Mouse (Mus musculus) hindbrain, embryonic 14.5 days (tissue): Measurements from ENCODE around the gene Crtap. TPM values are rescaled to one million over a fixed set of nuclear protein-coding genes. Genes with fewer than 3 reads are reported as not detected.
A peak's percentile ranks its signal among the peaks of the same experiment; 100 is the strongest.

Experiments
- ATAC-seq: fragments of 200-750 bp; cut with Nextera tagmentation; 2 replicates; pipeline ENCODE4 v1.8.0; 2017; ENCODE audit warnings: moderate number of reproducible peaks, mild to moderate bottlenecking, moderate TSS enrichment, moderate library complexity; ENCODE audit not compliant: low FRiP score
- DNase-seq: peaks from one replicate; pipeline ENCODE4 v3.0.0-alpha.2; 2015; ENCODE audit warnings: low spot score
- H3K27ac ChIP-seq: fragments of 300-500 bp; sonication (generic); 2 replicates; pipeline ENCODE4 v1.5.1; 2014; ENCODE audit warnings: mild to moderate bottlenecking, moderate library complexity
- H3K27me3 ChIP-seq: fragments of 300-500 bp; sonication (generic); 2 replicates; pipeline ENCODE4 v1.6.1; 2014; ENCODE audit warnings: mild to moderate bottlenecking, low read length, mixed read lengths; ENCODE audit not compliant: control insufficient read depth, insufficient read depth
- H3K36me3 ChIP-seq: fragments of 300-500 bp; sonication (generic); replicated peaks from 2 replicates; pipeline ENCODE4 v1.6.1; 2014; ENCODE audit not compliant: control insufficient read depth, insufficient read depth
- H3K4me1 ChIP-seq: fragments of 300-500 bp; sonication (generic); replicated peaks from 2 replicates; pipeline ENCODE4 v1.6.1; 2014; ENCODE audit warnings: antibody characterized with exemption, low read length, mixed read lengths; ENCODE audit not compliant: control insufficient read depth, insufficient read depth
- H3K4me2 ChIP-seq: fragments of 300-500 bp; sonication (generic); replicated peaks from 2 replicates; pipeline ENCODE4 v1.6.1; 2014; ENCODE audit warnings: mild to moderate bottlenecking, moderate library complexity
- H3K4me3 ChIP-seq: fragments of 300-500 bp; sonication (generic); replicated peaks from 2 replicates; pipeline ENCODE4 v1.5.1; 2014; ENCODE audit warnings: mild to moderate bottlenecking, low read length
- H3K9ac ChIP-seq: fragments of 300-500 bp; sonication (generic); 2 replicates; pipeline ENCODE4 v1.6.1; 2014
- H3K9me3 ChIP-seq: fragments of 300-500 bp; sonication (generic); 2 replicates; pipeline ENCODE4 v1.6.1; 2016; ENCODE audit warnings: low read length; ENCODE audit not compliant: control insufficient read depth
- WGBS: fragments of 180-500 bp; shearing (Covaris S2); extraction: QIAGEN DNeasy Blood & Tissue Kit; methylation state at CpG from one replicate; pipeline ENCODE4 v1.1.7; 2014; 5-methylcytosine and 5-hydroxymethylcytosine counted together
- polyA plus RNA-seq: library from polyadenylated mRNA; unstranded; fragments of >200 nt; fragmentation: Nextera tagmentation; extraction: Ambion mirVana; gene quantifications from 2 replicates; pipeline ENCODE4 v1.2.1, GENCODE M21; 2014

Gene Crtap
- 30.7 and 31.6 TPM in 2 replicates for polyA plus RNA-seq

DNA sequence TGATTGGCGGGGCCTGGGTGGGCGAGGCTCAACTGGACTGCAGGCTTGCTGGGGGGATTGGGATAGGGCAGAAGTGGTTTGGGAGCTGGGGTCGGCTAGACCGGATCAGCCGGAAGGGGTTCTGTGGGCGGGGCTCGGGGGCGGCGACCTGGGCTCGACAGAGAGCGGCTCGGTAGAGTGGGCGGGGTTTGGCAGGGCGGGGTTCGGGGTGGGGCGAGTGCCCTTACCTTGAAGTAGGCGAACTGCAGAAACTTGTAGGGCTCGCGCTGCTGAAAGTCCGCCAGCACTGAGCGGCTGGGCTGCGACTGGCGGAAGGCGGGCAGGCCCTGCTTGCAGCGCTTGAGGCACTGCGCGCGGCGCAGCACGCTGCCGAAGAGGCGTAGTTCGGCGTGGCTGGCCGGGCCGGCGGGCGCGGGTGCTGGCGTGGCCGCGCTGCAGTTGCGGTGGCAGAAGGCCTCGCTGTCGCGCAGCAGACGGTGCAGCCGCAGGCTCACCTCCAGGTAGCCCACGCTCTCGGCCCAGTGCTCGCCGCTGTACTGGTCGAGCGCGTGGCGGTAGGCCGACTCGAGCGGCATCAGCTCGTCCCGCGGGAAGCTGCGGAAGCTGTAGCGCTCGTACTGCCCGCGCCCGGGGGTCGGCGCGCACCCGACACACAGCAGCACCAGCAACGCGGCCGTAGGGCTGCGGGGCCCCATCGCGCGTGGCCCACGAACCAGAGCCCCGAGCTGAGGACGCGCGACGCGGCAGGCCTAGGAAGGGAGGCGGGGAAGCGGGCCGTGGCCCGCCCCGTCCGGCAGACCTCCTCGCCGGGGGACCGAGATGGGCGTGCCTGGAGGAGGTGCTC lies at the start of gene Crtap:
Crtap (minus strand) TSS at position 771 of the 844 bp plus-strand sequence.
- H3K27me3 ChIP-seq, result 0 out of 2 replicates have a peak, but pooled peaks cover 4% of the 10 kb centered on the region

DNA sequence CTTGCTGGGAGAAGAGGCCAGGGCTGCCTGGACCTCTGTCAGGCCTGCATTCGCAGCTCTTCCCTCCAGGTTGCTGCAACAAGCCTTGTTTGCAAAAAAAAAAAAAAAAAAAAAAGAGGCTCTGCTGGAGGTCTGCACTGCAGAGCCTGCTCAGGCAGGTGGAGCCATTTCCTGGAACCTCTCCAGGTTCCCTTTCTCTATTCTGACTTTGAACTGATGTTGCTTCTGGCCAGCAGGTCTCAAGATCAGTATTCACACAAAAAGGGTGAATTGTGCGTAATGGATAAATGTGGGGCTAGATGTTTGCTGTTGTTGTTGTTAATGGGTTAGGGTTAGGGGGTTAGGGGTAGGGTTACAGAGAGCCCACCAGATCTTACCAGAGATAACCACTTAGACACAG lies 45.2 kb upstream of the Crtap start:
- peaks cover 10% of the 10 kb centered on the region; the same call in 1 of the 2 replicates for H3K9me3 ChIP-seq
- WGBS, result 85% methylated on average over 2 of the region's 2 CpGs
- H3K4me2 ChIP-seq, result no peak overlapping the region
- DNase-seq, result no peak
- ATAC-seq, result no peak
- H3K27me3 ChIP-seq, result no peaks in the 10 kb centered on the region
- H3K9ac ChIP-seq, result no peak overlapping the region
- 0 out of 2 replicates have a peak, but pooled peaks cover 10% of the 10 kb centered on the region for H3K36me3 ChIP-seq
- H3K4me1 ChIP-seq, result no peaks in the 10 kb centered on the region
- no peak overlapping the region for H3K4me3 ChIP-seq
- H3K27ac ChIP-seq, result no peak overlapping the region

More for the DNA sequence above, at the start of gene Crtap:
- DNase-seq, result peak; percentile 52
- peak within 1 kb of the TSS; percentile 82 for H3K9ac ChIP-seq
- H3K36me3 ChIP-seq, result no peaks in the 10 kb centered on the region
- no peaks in the 10 kb centered on the region for H3K4me1 ChIP-seq
- peak within 1 kb of the TSS; percentile 57; the same call in 1 of the 2 replicates for H3K27ac ChIP-seq
- ATAC-seq, result peak; percentile 77
- peak within 1 kb of the TSS; percentile 90 for H3K4me2 ChIP-seq
- 1% methylated on average over 96 of the region's 96 CpGs for WGBS
- H3K4me3 ChIP-seq, result peak within 1 kb of the TSS; percentile 70
- H3K9me3 ChIP-seq, result no peaks in the 10 kb centered on the region

DNA sequence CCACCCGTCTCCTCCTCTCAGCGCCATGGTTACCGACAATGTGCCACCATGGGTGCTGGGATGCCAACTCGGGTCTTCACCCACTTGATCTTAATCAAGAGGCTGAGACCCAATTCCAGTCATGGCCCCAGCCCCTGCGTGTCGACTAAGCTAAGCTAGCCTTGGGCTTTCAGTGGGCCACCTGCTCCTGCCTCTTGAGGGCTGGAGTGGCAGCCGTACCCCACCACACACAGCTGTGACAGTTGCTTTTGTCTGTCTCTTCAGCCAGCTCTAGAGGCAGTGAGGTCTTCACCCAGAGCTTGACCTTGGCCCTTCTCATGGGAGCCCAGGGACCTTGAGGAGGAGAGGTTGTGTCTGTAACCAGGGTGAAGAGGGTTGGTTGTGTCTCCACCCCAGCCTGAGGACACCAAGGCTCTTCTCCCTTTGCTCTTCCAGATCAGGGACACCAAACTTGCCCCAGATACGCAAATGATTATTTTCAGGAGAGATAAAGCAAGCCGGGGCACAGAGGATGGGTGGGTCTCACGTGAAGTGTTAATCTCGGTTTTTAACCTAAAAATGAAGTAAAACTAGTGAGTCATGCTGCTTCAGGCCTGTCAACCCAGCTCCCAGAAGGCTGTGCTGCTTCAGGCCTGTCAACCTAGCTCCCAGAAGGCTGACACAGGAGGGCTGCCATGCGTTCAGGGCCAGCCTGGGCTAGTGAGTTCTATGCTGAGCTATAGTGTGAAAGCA lies 37.8 kb upstream of the Crtap start:
- no peak overlapping the region for H3K4me3 ChIP-seq
- DNase-seq (no peak), ATAC-seq (no peak)
- H3K4me1 ChIP-seq, result no peaks in the 10 kb centered on the region
- peaks cover 14% of the 10 kb centered on the region; the same call in 1 of the 2 replicates for H3K36me3 ChIP-seq
- H3K27ac ChIP-seq, result no peak overlapping the region
- WGBS, result 79% methylated on average over 12 of the region's 12 CpGs
- no peaks in the 10 kb centered on the region for H3K9me3 ChIP-seq
- no peaks in the 10 kb centered on the region for H3K27me3 ChIP-seq
- H3K4me2 ChIP-seq, result no peak overlapping the region
- H3K9ac ChIP-seq, result no peak overlapping the region

DNA sequence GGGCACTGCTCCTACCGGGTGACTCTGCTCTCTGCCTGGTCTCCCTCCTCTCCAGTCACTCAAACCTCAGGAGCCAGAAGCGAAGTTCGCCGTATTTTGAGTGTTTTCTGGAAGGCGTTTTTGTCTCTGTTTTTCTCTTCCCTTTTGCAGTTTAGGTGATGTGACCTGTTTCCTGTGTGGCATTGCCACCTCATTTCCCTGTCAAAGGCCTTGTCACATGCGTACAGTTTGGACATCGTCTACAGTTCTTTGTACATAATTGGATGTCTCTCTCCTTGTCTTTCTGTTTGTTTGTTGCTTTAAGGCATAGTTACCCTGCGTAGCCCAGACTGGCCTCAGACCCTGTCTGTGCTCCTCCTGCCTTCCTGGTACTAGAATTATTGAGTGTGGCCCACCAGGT lies 37.0 kb upstream of the Crtap start:
- Histone ChIP-seq H3K27me3 (no peaks in the 10 kb centered on the region), H3K4me1 (no peaks in the 10 kb centered on the region), H3K9me3 (no peaks in the 10 kb centered on the region), H3K27ac (no peak overlapping the region), H3K4me2 (no peak overlapping the region), H3K9ac (no peak overlapping the region), H3K36me3 (peaks cover 17% of the 10 kb centered on the region; the same call in 1 of the 2 replicates), H3K4me3 (no peak overlapping the region)
- no peak for DNase-seq
- no peak for ATAC-seq
- 94% methylated on average over 8 of the region's 8 CpGs for WGBS

DNA sequence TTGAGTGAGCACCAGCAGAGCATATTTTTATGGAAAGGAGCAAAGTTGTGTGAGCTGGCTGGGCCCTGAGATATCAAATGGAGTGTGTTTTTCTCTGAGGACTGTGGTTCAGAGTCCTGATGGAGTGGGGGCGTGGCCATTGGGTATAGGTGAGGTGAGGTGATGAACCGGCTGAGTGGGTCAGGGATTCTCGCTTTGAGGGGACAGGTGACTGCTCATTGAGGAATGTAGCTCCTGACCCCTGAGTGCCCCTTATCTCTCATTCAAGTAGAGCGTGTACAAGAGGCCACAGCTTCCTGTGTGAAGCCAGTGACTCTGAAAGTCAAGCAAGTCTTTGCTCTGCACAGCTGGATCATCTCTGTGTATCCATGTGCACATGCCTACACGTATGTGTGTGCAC lies 35.7 kb upstream of the Crtap start:
- no peak for DNase-seq
- no peak for ATAC-seq
- no peaks in the 10 kb centered on the region for H3K27me3 ChIP-seq
- no peaks in the 10 kb centered on the region for H3K9me3 ChIP-seq
- H3K4me3 ChIP-seq, result no peak overlapping the region
- WGBS, result 97% methylated on average over 5 of the region's 5 CpGs
- no peak overlapping the region for H3K4me2 ChIP-seq
- no peak overlapping the region for H3K27ac ChIP-seq
- H3K4me1 ChIP-seq, result no peaks in the 10 kb centered on the region
- peaks cover 17% of the 10 kb centered on the region; the same call in 1 of the 2 replicates for H3K36me3 ChIP-seq
- no peak overlapping the region for H3K9ac ChIP-seq

DNA sequence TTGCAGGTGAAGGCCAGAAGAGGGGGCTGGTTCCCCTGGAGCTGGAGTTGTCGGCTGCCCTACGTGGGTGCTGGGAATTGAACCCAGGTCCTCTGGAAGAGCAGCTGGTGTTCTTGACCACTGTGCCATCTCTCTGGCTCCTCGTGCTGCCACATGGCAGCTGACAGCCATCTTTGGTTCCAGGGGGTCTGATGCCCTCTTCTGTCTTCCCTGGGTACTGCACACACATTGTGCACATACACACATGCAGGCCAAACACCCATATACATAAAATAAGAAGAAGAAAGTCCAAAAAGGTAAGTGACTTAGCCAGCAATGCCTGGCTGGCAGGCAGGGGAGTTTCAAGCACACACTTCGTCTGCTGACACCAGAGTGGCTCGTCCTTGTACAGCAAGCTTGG lies 35.1 kb upstream of the Crtap start:
- no peak overlapping the region for H3K4me2 ChIP-seq
- H3K27ac ChIP-seq, result no peak overlapping the region
- no peak overlapping the region for H3K4me3 ChIP-seq
- H3K36me3 ChIP-seq, result peaks cover 16% of the 10 kb centered on the region; the same call in 1 of the 2 replicates
- H3K9ac ChIP-seq, result no peak overlapping the region
- DNase-seq (no peak), ATAC-seq (no peak)
- no peaks in the 10 kb centered on the region for H3K9me3 ChIP-seq
- H3K27me3 ChIP-seq, result no peaks in the 10 kb centered on the region
- no peaks in the 10 kb centered on the region for H3K4me1 ChIP-seq
- WGBS, result 96% methylated on average over 5 of the region's 5 CpGs

DNA sequence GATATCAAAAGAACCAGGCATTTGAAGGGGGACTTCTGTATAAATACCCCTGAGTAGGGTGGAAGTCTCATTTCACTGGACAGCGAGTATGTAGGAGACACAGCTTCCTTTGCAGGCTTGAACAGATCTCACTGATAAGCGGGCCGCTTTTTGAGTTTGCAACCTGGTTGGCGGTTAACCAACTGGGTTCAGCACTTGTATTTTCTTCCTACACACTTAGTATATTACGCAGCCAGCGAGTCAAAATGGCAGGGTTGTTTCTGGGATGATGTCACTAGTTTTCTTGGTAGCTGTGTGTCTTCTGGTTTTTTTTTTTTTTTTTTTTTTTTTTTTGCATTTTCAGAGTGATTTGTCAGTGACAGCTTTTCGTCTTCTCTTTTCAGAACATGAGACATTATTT lies 31.3 kb upstream of the Crtap start:
- Histone ChIP-seq H3K4me2 (no peak overlapping the region), H3K27ac (no peak overlapping the region), H3K4me3 (no peak overlapping the region), H3K4me1 (no peaks in the 10 kb centered on the region), H3K36me3 (peaks cover 12% of the 10 kb centered on the region), H3K9ac (no peak overlapping the region), H3K9me3 (no peaks in the 10 kb centered on the region), H3K27me3 (no peaks in the 10 kb centered on the region)
- no peak for DNase-seq
- no peak for ATAC-seq
- 97% methylated on average over 7 of the region's 7 CpGs for WGBS

DNA sequence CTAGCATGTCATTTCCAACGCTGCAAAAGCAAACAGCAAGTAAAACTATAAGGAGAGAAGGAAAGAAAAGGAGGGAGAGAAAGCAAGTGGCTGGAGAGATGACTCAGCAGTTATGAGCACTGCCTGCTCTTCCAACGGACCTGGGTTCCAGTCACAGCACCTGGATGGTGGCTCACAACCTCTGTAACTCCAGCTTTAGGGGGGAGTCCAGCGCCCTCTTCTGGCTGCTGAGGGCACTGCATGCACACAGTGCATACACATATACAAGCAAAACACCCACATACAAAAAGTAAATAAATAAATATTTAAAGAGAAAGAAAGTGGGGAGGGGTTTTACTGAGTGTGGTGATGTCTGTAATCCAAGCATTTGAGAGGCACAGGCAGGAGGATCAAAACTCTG lies 30.6 kb upstream of the Crtap start:
- Histone ChIP-seq H3K9ac (no peak overlapping the region), H3K27me3 (no peaks in the 10 kb centered on the region), H3K4me3 (no peak overlapping the region), H3K36me3 (peaks cover 11% of the 10 kb centered on the region), H3K4me1 (no peaks in the 10 kb centered on the region), H3K4me2 (no peak overlapping the region), H3K27ac (no peak overlapping the region), H3K9me3 (no peaks in the 10 kb centered on the region)
- ATAC-seq (no peak), DNase-seq (no peak)
- 76% methylated on average over 3 of the region's 3 CpGs for WGBS

DNA sequence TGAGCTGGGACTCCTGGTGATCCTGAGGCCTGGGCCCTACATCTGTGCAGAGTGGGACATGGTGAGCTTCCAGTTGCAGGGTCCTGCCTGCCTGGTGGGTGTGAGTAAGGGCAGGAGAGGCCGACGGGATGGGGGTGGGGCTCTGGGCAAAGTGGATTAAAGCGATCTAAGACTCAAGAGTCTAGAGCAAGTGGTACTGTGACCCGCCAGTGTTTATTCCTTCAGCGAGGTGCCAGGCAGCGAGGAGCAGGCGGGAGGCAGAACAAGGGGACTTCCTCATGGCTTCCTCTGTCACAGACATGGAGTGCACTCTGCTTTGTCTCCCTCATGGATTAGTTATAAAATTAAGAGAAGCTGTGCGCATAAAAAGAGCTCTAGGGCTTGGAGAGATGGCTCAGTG lies 30.0 kb upstream of the Crtap start:
- no peak for DNase-seq

More for the DNA sequence above, 30.0 kb upstream of the Crtap start:
- H3K4me3 ChIP-seq, result no peak overlapping the region
- no peak overlapping the region for H3K27ac ChIP-seq
- H3K27me3 ChIP-seq, result no peaks in the 10 kb centered on the region
- no peak overlapping the region for H3K4me2 ChIP-seq
- no peaks in the 10 kb centered on the region for H3K9me3 ChIP-seq
- 89% methylated on average over 8 of the region's 8 CpGs for WGBS
- no peaks in the 10 kb centered on the region for H3K4me1 ChIP-seq
- no peak for ATAC-seq
- no peak overlapping the region for H3K9ac ChIP-seq
- peaks cover 5% of the 10 kb centered on the region for H3K36me3 ChIP-seq
